Mouse (Mus musculus) cerebellum, adult 11-12 months (tissue): Measurements from ENCODE around the gene Tpcn1.

Experiments used
- DNase-seq: peaks from one replicate; pipeline ENCODE4 v3.0.0; 2022

Tpcn1 gene

GRCm38 (mm10) chr5:120588569-120589094 is at the start of gene Tpcn1, which contains the start of gene Iqcd:
Tpcn1 (minus strand) TSS chr5:120588673.
Iqcd (plus strand) TSS chr5:120589016.
- peak; percentile 98 for DNase-seq

GRCm38 (mm10) chr5:120635633-120636032 is 47.2 kb upstream of the Tpcn1 start:
- no peak for DNase-seq

GRCm38 (mm10) chr5:120634860-120635259 is 46.4 kb upstream of the Tpcn1 start:
- DNase-seq = no peak

GRCm38 (mm10) chr5:120634131-120634530 is 45.7 kb upstream of the Tpcn1 start, which contains the start of gene Cfap73:
Cfap73 (minus strand) TSS chr5:120634235.
- DNase-seq = no peak

- no peak for DNase-seq
Observed at GRCm38 (mm10) chr5:120631892-120632291, 43.4 kb upstream of the Tpcn1 start.

GRCm38 (mm10) chr5:120631128-120631527 is 42.7 kb upstream of the Tpcn1 start:
- DNase-seq = no peak

- DNase-seq = no peak
Observed at GRCm38 (mm10) chr5:120628624-120629023, 40.2 kb upstream of the Tpcn1 start.

- DNase-seq = no peak
Observed at GRCm38 (mm10) chr5:120627515-120628300, 39.2 kb upstream of the Tpcn1 start.

GRCm38 (mm10) chr5:120626399-120626798 is 37.9 kb upstream of the Tpcn1 start:
- DNase-seq = no peak

- no peak for DNase-seq
Observed at GRCm38 (mm10) chr5:120624427-120624826, 36.0 kb upstream of the Tpcn1 start.

GRCm38 (mm10) chr5:120622198-120622851 is 33.9 kb upstream of the Tpcn1 start:
- no peak for DNase-seq

- no peak for DNase-seq
Observed at GRCm38 (mm10) chr5:120621846-120622197, 33.3 kb upstream of the Tpcn1 start.

- peak; percentile 44 for DNase-seq
Observed at GRCm38 (mm10) chr5:120621078-120621765, 32.7 kb upstream of the Tpcn1 start.

GRCm38 (mm10) chr5:120620375-120621077 is 32.1 kb upstream of the Tpcn1 start:
- DNase-seq = peak; percentile 73

GRCm38 (mm10) chr5:120619201-120619600 is 30.7 kb upstream of the Tpcn1 start:
- peak; percentile 62 for DNase-seq

- no peak for DNase-seq
Observed at GRCm38 (mm10) chr5:120618778-120619177, 30.3 kb upstream of the Tpcn1 start.

GRCm38 (mm10) chr5:120615903-120616302 is 27.4 kb upstream of the Tpcn1 start:
- DNase-seq = peak; percentile 47

GRCm38 (mm10) chr5:120612822-120613604 is 24.5 kb upstream of the Tpcn1 start:
- DNase-seq = peak; percentile 100

- peak; percentile 98 for DNase-seq
Observed at GRCm38 (mm10) chr5:120612442-120612821, 24.0 kb upstream of the Tpcn1 start, which contains the start of the genes Rita1 and Ddx54. Rita1 (minus strand) TSS chr5:120612589. Ddx54 (plus strand) TSS chr5:120612739.

GRCm38 (mm10) chr5:120611416-120611815 is 22.9 kb upstream of the Tpcn1 start:
- DNase-seq = peak; percentile 76

GRCm38 (mm10) chr5:120610906-120611305 is 22.4 kb upstream of the Tpcn1 start:
- DNase-seq = peak; percentile 77
